Mouse (Mus musculus) erythroblast, embryonic 14.5 days (primary cell): Measurements from ENCODE around the gene Ptgr2. TPM values are rescaled to one million over a fixed set of nuclear protein-coding genes. Genes with fewer than 3 reads are reported as not detected.
"Not testable (repeated sequence)": the region's sequence is repeated elsewhere in the genome, so short reads cannot be mapped to it uniquely, and the experiment has no call there.

ENCODE experiments used
- H3K27me3 ChIP-seq: 2 replicates; pipeline ENCODE4 v1.6.1; 2012; ENCODE audit warnings: inconsistent platforms; ENCODE audit not compliant: control insufficient read depth
- H3K36me3 ChIP-seq: 2 replicates; pipeline ENCODE4 v1.6.1; 2012; ENCODE audit warnings: mild to moderate bottlenecking, inconsistent platforms; ENCODE audit not compliant: control insufficient read depth
- H3K4me1 ChIP-seq: 2 replicates; pipeline ENCODE4 v1.6.1; 2012; ENCODE audit warnings: inconsistent platforms; ENCODE audit not compliant: control insufficient read depth
- H3K4me3 ChIP-seq: replicated peaks from 2 replicates; pipeline ENCODE3; 2012; ENCODE audit warnings: moderate library complexity, mild to moderate bottlenecking, inconsistent platforms
- H3K9me3 ChIP-seq: 2 replicates; pipeline ENCODE4 v1.6.1; 2012; ENCODE audit warnings: low read length, inconsistent platforms, mixed read lengths; ENCODE audit not compliant: control insufficient read depth
- GATA1 ChIP-seq: IDR thresholded peaks from 2 replicates; pipeline ENCODE4 v1.6.1; 2012; ENCODE audit warnings: low read length, inconsistent platforms, mixed read lengths
- TAL1 ChIP-seq: IDR thresholded peaks from 3 replicates; pipeline ENCODE4 v1.6.1; 2012; ENCODE audit warnings: low read length, inconsistent platforms, mixed read lengths
- polyA plus RNA-seq: library from polyadenylated mRNA; stranded (reverse); fragments of >175 nt; gene quantifications from 2 replicates; pipeline ENCODE4 v1.2.3, GENCODE M21; 2012

Gene Ptgr2
- polyA plus RNA-seq: 0.32 TPM in 2 replicates

GRCm38 (mm10) chr12:84284885-84285592 lies at the start of gene Ptgr2:
Gene Ptgr2 (plus strand): TSS chr12:84285232.
- no peak for TF ChIP-seq GATA1
- TF ChIP-seq TAL1: no peak
- no peaks in the 10 kb centered on the region for H3K27me3 ChIP-seq
- peak within 1 kb of the TSS; percentile 91 for H3K4me3 ChIP-seq
- no peaks in the 10 kb centered on the region for H3K9me3 ChIP-seq
- H3K36me3 ChIP-seq: peaks cover 16% of the 10 kb centered on the region
- peaks cover 45% of the 10 kb centered on the region for H3K4me1 ChIP-seq

GRCm38 (mm10) chr12:84235577-84235976 lies 49.5 kb upstream of the Ptgr2 start:
- Histone ChIP-seq H3K27me3 (peaks cover 21% of the 10 kb centered on the region), H3K36me3 (no peaks in the 10 kb centered on the region), H3K4me1 (peaks cover 19% of the 10 kb centered on the region), H3K4me3 (no peak overlapping the region), H3K9me3 (no peaks in the 10 kb centered on the region)
- TF ChIP-seq TAL1: no peak
- TF ChIP-seq GATA1: no peak

- H3K4me3 ChIP-seq: no peak overlapping the region
- H3K36me3 ChIP-seq: no peaks in the 10 kb centered on the region
- no peaks in the 10 kb centered on the region for H3K9me3 ChIP-seq
- H3K27me3 ChIP-seq: peaks cover 24% of the 10 kb centered on the region
- no peak for TF ChIP-seq TAL1
- no peak for TF ChIP-seq GATA1
- peaks cover 19% of the 10 kb centered on the region for H3K4me1 ChIP-seq
These were observed 48.9 kb upstream of the Ptgr2 start for GRCm38 (mm10) chr12:84235981-84236752.

GRCm38 (mm10) chr12:84237036-84237435 lies 48.0 kb upstream of the Ptgr2 start:
- not testable (repeated sequence) for H3K4me3 ChIP-seq, H3K36me3 ChIP-seq, H3K9me3 ChIP-seq
- peaks cover 19% of the 10 kb centered on the region for H3K4me1 ChIP-seq
- H3K27me3 ChIP-seq: peaks cover 26% of the 10 kb centered on the region

GRCm38 (mm10) chr12:84243076-84243770 lies 41.8 kb upstream of the Ptgr2 start:
- Histone ChIP-seq H3K27me3 (peaks cover 30% of the 10 kb centered on the region), H3K36me3 (no peaks in the 10 kb centered on the region), H3K4me3 (no peak overlapping the region), H3K4me1 (peaks cover 7% of the 10 kb centered on the region), H3K9me3 (no peaks in the 10 kb centered on the region)
- TF ChIP-seq GATA1 (no peak), TAL1 (0 out of 3 replicates have a peak, but pooled peaks have one; percentile 4)

- Histone ChIP-seq H3K36me3 (no peaks in the 10 kb centered on the region), H3K4me1 (peaks cover 9% of the 10 kb centered on the region), H3K27me3 (peaks cover 10% of the 10 kb centered on the region), H3K9me3 (no peaks in the 10 kb centered on the region), H3K4me3 (no peak overlapping the region)
- TF ChIP-seq GATA1 (no peak), TAL1 (no peak)
These were observed 39.3 kb upstream of the Ptgr2 start for GRCm38 (mm10) chr12:84245683-84246082.

GRCm38 (mm10) chr12:84249217-84249616 lies 35.8 kb upstream of the Ptgr2 start:
- Histone ChIP-seq H3K4me1 (peaks cover 4% of the 10 kb centered on the region), H3K27me3 (0 out of 2 replicates have a peak, but pooled peaks cover 3% of the 10 kb centered on the region), H3K36me3 (no peaks in the 10 kb centered on the region), H3K9me3 (peaks cover 5% of the 10 kb centered on the region), H3K4me3 (no peak overlapping the region)
- TF ChIP-seq TAL1: no peak
- no peak for TF ChIP-seq GATA1

GRCm38 (mm10) chr12:84252811-84253210 lies 32.2 kb upstream of the Ptgr2 start:
- peaks cover 7% of the 10 kb centered on the region for H3K9me3 ChIP-seq
- H3K4me3 ChIP-seq: no peak overlapping the region
- peaks cover 2% of the 10 kb centered on the region; the same call in 1 of the 2 replicates for H3K27me3 ChIP-seq
- no peaks in the 10 kb centered on the region for H3K36me3 ChIP-seq
- TF ChIP-seq GATA1 (no peak), TAL1 (no peak)
- H3K4me1 ChIP-seq: peaks cover 2% of the 10 kb centered on the region

- no peaks in the 10 kb centered on the region for H3K36me3 ChIP-seq
- H3K27me3 ChIP-seq: peaks cover 2% of the 10 kb centered on the region; the same call in 1 of the 2 replicates
- H3K4me1 ChIP-seq: no peaks in the 10 kb centered on the region
- TF ChIP-seq GATA1: no peak
- peaks cover 7% of the 10 kb centered on the region for H3K9me3 ChIP-seq
- no peak overlapping the region for H3K4me3 ChIP-seq
These were observed 30.1 kb upstream of the Ptgr2 start for GRCm38 (mm10) chr12:84254886-84255285.
